Mouse (Mus musculus): Measurements from ENCODE around the gene Fmo4.
A peak's percentile ranks its signal among the peaks of the same experiment; 100 is the strongest.

The Fmo4 gene

GRCm38 (mm10) chr1:162813836-162814156, at the start of gene Fmo4:
Fmo4 (minus strand) TSS chr1:162813972.
- DNase-seq (ENCODE audit: low spot score), result no peak

GRCm38 (mm10) chr1:162862328-162862727, 48.6 kb upstream of the Fmo4 start:
- DNase-seq (ENCODE audit: low spot score), result no peak

- DNase-seq (ENCODE audit: low spot score), result no peak
Measured at GRCm38 (mm10) chr1:162859996-162860605, 46.3 kb upstream of the Fmo4 start.

- no peak for DNase-seq (ENCODE audit: low spot score)
Measured at GRCm38 (mm10) chr1:162859545-162859976, 45.8 kb upstream of the Fmo4 start.

- DNase-seq (ENCODE audit: low spot score), result no peak
Measured at GRCm38 (mm10) chr1:162858748-162859130, 45.0 kb upstream of the Fmo4 start.

- no peak for DNase-seq (ENCODE audit: low spot score)
Measured at GRCm38 (mm10) chr1:162857766-162858747, 44.3 kb upstream of the Fmo4 start.

GRCm38 (mm10) chr1:162853812-162854482, 40.2 kb upstream of the Fmo4 start:
- no peak for DNase-seq (ENCODE audit: low spot score)

- DNase-seq (ENCODE audit: low spot score), result no peak
Measured at GRCm38 (mm10) chr1:162847554-162847953, 33.8 kb upstream of the Fmo4 start.

GRCm38 (mm10) chr1:162840211-162840610, 26.4 kb upstream of the Fmo4 start:
- no peak for DNase-seq (ENCODE audit: low spot score)

- no peak for DNase-seq (ENCODE audit: low spot score)
Measured at GRCm38 (mm10) chr1:162838976-162839375, 25.2 kb upstream of the Fmo4 start.

- DNase-seq (ENCODE audit: low spot score), result no peak
Measured at GRCm38 (mm10) chr1:162834342-162834741, 20.6 kb upstream of the Fmo4 start.

GRCm38 (mm10) chr1:162832574-162832953, 18.8 kb upstream of the Fmo4 start:
- no peak for DNase-seq (ENCODE audit: low spot score)

- DNase-seq (ENCODE audit: low spot score), result no peak
Measured at GRCm38 (mm10) chr1:162831838-162832573, 18.2 kb upstream of the Fmo4 start.

GRCm38 (mm10) chr1:162819280-162819679, 5.5 kb upstream of the Fmo4 start:
- DNase-seq (ENCODE audit: low spot score), result peak; percentile 22

GRCm38 (mm10) chr1:162815381-162816127, 1.8 kb upstream of the Fmo4 start:
- DNase-seq (ENCODE audit: low spot score), result no peak

GRCm38 (mm10) chr1:162814932-162815331, 1.2 kb upstream of the Fmo4 start:
- DNase-seq (ENCODE audit: low spot score), result no peak

GRCm38 (mm10) chr1:162813143-162813835, 483 bp downstream of the Fmo4 start:
- DNase-seq (ENCODE audit: low spot score), result no peak

GRCm38 (mm10) chr1:162808541-162808940, 5.2 kb downstream of the Fmo4 start:
- DNase-seq (ENCODE audit: low spot score), result no peak

GRCm38 (mm10) chr1:162807441-162807840, 6.3 kb downstream of the Fmo4 start:
- DNase-seq (ENCODE audit: low spot score), result no peak

GRCm38 (mm10) chr1:162805011-162805410, 8.8 kb downstream of the Fmo4 start:
- no peak for DNase-seq (ENCODE audit: low spot score)

GRCm38 (mm10) chr1:162796441-162796840, 17.3 kb downstream of the Fmo4 start:
- DNase-seq (ENCODE audit: low spot score), result no peak
